Mouse (Mus musculus) adrenal gland, adult 2 months (tissue): ENCODE measurements around the gene Tigd4. TPM values are rescaled to one million over a fixed set of nuclear protein-coding genes. Genes with fewer than 3 reads are reported as not detected.

ENCODE experiments used
- polyA plus RNA-seq: library from polyadenylated mRNA; depleted of rRNA; stranded (reverse); fragments of >200 nt; gene quantifications from 2 replicates; pipeline ENCODE4 v1.2.3, GENCODE M21; 2012; rRNA removed
- total RNA-seq, 2 experiments: library from RNA; stranded (reverse); gene quantifications; 2 replicates each; pipeline ENCODE4 v1.2.3; 2021

Gene Tigd4
- total and polyA plus RNA-seq, 3 experiments = not detected

Other genes starting within 250 kb of the Tigd4 start
- 1 to 10 TPM; 2.2 to 4.7 TPM for gene Fhdc1, start 113.1 kb upstream of the Tigd4 start, total RNA-seq
- 1.7 and 2.2 TPM in 2 replicates for gene Fhdc1, start 113.1 kb upstream of the Tigd4 start, polyA plus RNA-seq
- gene Arfip1, start 10.9 kb upstream of the Tigd4 start, total RNA-seq = 10 to 100 TPM; 50.7 to 52.1 TPM
- gene Arfip1, start 10.9 kb upstream of the Tigd4 start, polyA plus RNA-seq = 4.3 and 6.3 TPM in 2 replicates
- gene Tmem154, start 72.6 kb downstream of the Tigd4 start, total RNA-seq = 1 to 10 TPM; 3.8 to 3.9 TPM
- gene Tmem154, start 72.6 kb downstream of the Tigd4 start, polyA plus RNA-seq = 0.96 and 1.1 TPM in 2 replicates
- gene Fbxw7, start 221.7 kb downstream of the Tigd4 start, total RNA-seq = 10 to 100 TPM; 16.6 to 17.0 TPM
- gene Fbxw7, start 221.7 kb downstream of the Tigd4 start, polyA plus RNA-seq = 2.3 and 2.7 TPM in 2 replicates